Mouse (Mus musculus) embryonic facial prominence, embryonic 10.5 days (tissue): ENCODE measurements around the gene Dcaf8. TPM values are rescaled to one million over a fixed set of nuclear protein-coding genes. Genes with fewer than 3 reads are reported as not detected.

ENCODE experiments used
- polyA plus RNA-seq: library from polyadenylated mRNA; unstranded; fragments of >200 nt; fragmentation: Nextera tagmentation; extraction: Ambion mirVana; gene quantifications from 2 replicates; pipeline ENCODE4 v1.2.1, GENCODE M21; 2016

Gene Dcaf8
- polyA plus RNA-seq, 1 experiment from 2014 or later, result 141 TPM

Other genes with a start within 250 kb of the Dcaf8 start
- 0.45 TPM in 1 of 2 replicates, not detected in the other for gene Slamf6, start 230.6 kb upstream of the Dcaf8 start, polyA plus RNA-seq
- gene Vangl2, start 119.6 kb upstream of the Dcaf8 start, polyA plus RNA-seq, result 28.3 and 35.3 TPM in 2 replicates
- 4.1 and 4.7 TPM in 2 replicates for gene Nhlh1, start 90.5 kb upstream of the Dcaf8 start, polyA plus RNA-seq
- gene Copa, start 65.6 kb upstream of the Dcaf8 start, polyA plus RNA-seq, result 185 and 189 TPM in 2 replicates
- gene Ncstn, start 65.3 kb upstream of the Dcaf8 start, polyA plus RNA-seq, result 92.1 and 98.5 TPM in 2 replicates
- gene Pex19, start 21.3 kb upstream of the Dcaf8 start, polyA plus RNA-seq, result 184 and 185 TPM in 2 replicates
- 123 and 138 TPM in 2 replicates for gene Pea15a, start 58.7 kb downstream of the Dcaf8 start, polyA plus RNA-seq
- 1.6 TPM in 2 replicates for gene Casq1, start 71.8 kb downstream of the Dcaf8 start, polyA plus RNA-seq
- gene Atp1a4, start 110.3 kb downstream of the Dcaf8 start, polyA plus RNA-seq, result not detected in 2 replicates
- 33.7 and 39.5 TPM in 2 replicates for gene Igsf8, start 113.6 kb downstream of the Dcaf8 start, polyA plus RNA-seq
- gene Atp1a2, start 150.0 kb downstream of the Dcaf8 start, polyA plus RNA-seq, result 1.2 and 1.4 TPM in 2 replicates
- 0.10 and 0.11 TPM in 2 replicates for gene Kcnj9, start 181.2 kb downstream of the Dcaf8 start, polyA plus RNA-seq
- gene Kcnj10, start 193.1 kb downstream of the Dcaf8 start, polyA plus RNA-seq, result 0.09 and 0.15 TPM in 2 replicates
- gene Pigm, start 228.5 kb downstream of the Dcaf8 start, polyA plus RNA-seq, result 10.2 and 11.1 TPM in 2 replicates